Mouse (Mus musculus) central nervous system, embryonic 11.5 days (tissue): ENCODE results near the gene Gm14819. TPM values are rescaled to one million over a fixed set of nuclear protein-coding genes. Genes with fewer than 3 reads are reported as not detected.

Experiments
- polyA plus RNA-seq: library from polyadenylated mRNA; depleted of rRNA; stranded (reverse); fragments of >200 nt; gene quantifications from 2 replicates; pipeline ENCODE4 v1.2.3, GENCODE M21; 2012; rRNA removed

The Gm14819 gene
- not detected in 2 replicates for polyA plus RNA-seq

DNA sequence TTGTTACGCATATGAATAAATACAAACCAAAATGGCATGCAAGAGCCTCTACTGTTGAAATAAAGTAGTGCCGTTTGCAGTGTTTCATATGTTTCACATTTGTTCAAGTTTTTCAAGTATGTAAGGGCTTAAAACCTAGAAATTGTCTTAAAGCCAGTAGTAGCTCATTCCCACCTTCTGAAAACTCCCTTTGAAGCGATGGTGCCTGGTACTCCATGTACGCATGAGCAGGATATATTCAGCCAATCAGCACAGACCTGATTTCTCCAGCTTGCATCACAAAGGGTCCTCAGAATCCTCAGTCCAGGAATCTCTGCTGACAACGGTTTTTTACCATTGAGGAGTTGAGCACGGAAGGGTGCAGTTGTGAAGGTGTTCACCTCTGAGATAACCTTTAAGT, at the start of gene Gm14819:
Gm14819 (plus strand) TSS at position 301 of the 400 bp plus-strand sequence.

